Mouse (Mus musculus) layer of hippocampus, postnatal 36 days (tissue): Measurements from ENCODE around the gene Ptch1. TPM values are rescaled to one million over a fixed set of nuclear protein-coding genes. Genes with fewer than 3 reads are reported as not detected.

ENCODE experiments used
- DNase-seq, 2 experiments: peaks; one replicate each; pipeline ENCODE4 v3.0.0; 2022
- total RNA-seq, 2 experiments: library from RNA; stranded (reverse); gene quantifications; 2 replicates each; pipeline ENCODE4 v1.2.3; 2021

Gene Ptch1
- total RNA-seq, 2 experiments from 2014 or later: 41.0 to 49.1 TPM

DNA sequence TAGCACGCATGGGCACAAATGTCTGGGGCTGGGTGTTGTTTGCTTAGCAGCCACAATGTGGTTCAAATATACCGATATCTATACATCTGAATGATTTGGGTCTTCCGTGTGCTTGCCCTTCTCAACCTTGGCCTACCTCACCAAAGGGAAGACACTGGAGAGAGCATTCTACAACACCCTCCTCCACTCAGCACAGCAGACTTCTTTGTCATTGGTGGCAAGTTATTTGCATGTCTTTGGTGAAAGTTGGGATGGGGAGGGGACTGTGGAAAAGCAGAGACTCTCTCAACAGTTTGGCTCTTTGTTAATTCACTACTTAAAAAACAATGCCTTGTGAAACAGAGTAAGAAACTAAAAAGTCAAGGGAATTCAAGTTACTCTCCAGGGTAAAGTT is 43.0 kb downstream of the Ptch1 start:
- no peak for DNase-seq

DNA sequence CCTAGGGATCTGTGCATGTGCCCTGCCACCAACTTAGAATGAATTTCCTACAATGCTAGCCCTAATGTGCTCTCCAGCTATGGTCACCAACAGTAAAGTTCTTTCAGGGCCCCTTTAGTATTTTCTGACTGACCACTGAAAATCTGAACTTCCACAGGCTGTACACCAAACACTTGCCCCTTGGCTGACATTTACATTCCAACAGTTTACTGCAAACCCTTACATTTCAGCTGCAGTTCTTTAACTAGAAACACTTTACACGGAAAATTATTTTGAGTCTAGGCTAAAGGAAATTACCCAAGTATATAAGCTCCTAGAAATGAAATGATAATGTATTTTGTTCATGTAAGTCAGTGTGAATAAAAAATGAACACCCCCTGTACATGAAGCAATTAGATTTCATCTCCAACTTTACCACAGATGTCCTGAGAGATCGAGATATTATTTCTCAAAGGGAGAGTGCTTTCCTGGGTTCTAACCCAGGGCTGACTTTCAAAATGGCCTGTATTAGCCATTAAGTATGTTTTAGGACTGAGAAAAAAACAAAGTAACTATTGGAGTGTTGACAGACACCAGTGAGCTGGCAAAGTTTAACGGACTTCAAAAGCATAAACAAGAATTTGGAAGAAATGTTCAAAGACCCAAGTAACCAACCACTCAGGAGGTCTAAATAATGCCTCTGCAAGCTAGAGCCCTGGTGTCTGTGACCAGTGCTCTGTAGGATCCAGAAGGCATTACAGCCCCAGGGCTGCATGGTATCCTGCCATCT is 43.6 kb downstream of the Ptch1 start:
- DNase-seq: no peak

DNA sequence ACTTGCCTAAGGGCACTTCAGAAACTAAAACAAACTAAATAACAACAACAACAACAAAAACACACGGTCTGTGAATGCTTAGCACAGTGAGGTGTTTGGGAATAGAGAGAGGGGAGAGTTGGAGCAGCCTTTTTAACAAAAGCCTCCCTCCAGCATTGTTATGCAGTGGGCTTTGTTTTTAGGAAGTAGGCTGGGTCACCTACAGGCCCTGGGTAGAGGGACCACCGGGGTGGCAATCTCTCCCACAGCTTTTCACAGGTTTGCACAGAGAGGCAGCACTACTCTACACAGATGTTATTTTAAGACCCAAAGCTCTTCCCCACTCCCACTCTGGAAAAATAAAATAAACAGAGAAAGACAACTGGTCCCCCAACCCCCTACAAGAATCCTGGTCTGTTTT is 44.5 kb downstream of the Ptch1 start:
- DNase-seq: no peak

DNA sequence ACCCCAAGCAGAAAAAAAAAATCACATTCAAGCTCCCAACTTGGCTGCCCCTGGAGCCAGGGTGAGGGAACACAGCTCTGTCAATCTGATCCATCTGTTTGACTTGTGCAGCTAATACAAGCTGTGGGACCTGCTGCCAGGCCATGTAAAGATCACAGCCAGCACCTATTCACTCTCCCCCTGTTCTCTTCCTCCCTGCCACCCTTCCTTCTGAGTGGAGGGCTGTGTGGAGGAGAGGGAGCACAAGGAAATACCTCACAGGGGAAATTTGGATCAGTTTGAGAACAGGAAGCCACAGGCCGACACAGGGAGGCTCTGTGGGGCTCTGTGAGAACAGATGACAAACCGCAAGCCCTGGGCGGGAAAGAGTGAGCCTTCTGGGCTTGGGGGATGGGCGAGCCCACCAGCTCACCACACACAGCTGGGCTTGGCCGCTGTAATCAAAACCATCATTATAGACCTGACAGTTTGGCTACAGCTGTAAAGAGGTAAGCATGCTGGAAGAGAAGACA is 45.2 kb downstream of the Ptch1 start:
- no peak for DNase-seq

DNA sequence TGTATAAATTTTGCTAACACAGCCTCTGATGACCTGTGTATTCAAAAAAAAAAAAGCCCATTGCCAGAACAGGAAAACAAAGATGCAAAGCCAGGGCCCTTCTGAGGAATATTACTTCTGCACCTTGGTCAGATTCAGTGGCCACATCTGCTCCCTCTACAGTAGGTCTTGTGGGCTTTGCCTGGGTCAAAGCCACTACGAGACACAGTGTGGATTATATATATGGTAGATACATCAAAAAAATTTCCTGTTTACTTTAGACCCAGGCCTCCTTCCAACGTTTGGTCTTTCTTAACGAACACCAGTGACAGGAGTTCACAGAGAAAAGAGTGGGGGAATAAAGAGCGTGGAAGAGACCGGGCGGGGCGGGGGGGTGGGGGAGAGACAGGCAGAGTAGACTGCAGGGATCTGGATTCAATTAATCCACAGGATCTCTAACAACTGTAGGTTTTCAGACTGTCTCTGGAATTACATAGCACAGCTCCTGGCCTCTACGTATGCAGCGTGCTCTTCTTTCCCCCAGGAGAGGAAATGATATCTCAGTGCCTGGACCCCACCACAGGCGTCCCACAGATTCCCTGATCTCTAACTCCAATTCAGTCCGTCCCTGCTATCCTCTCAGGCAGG is 47.7 kb downstream of the Ptch1 start:
- DNase-seq: no peak

DNA sequence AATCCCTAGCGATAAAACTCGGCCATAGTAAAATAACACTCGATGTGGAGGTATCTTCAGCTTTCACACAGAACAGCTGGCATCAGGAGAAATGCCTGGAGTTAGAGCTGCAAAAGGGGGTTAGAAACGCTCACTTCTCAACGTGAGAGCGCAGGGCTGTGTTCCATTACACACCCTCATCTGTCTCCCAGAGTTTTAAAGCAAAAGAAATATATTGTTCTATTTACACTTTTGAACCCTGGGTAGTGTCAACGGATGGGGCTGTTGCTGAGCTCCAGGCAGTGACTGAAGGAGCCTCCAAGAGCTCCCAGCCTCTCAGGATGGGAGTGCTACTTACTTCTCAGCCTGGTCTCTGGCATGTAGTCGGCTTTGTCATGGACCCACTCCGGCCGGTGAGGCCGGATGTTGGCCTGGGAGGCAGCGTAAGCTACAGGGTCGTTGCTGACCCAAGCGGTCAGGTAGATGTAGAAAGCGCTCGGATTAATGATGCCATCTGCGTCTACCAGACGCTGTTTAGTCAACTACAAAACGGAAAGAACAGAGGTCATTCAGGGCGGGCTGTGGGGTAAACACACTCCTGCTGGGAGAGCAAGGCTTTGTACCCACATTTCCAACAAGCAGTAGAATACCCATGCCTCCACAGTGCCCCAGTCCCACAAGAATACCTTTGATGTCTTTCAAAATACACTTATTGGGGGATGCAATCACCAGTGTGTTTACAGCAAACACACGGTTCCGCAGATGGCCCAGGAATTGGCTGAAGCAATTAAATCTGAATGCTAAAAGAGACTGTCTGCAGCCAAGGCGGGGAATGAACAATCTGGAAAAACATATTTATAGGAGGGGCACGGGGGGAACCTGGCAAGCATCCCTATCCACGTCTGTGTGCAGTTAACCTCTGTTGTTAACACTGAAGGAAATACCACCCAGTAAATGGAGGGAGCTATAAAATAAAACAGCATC is 48.5 kb downstream of the Ptch1 start:
- peak; percentile 41 to 51 for DNase-seq

DNA sequence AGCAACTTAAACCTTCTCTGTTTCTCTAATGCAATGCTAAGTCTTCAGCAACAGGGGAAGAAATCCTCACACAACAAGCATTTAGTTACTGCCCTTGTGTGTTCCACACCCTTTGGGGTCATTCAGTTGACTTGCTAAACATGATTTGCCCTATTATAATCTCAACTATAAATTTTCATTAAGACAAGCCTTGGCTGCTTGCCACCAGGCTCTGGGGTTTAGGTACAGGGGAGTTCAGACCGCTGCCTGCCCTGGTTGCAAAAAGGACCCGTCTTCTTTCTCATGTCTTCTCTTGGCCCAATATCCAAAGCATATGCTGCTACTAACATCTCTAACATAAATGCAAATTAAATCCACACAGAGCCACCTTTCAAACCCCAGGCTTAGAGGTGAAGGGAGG is 49.3 kb downstream of the Ptch1 start:
- no peak for DNase-seq

DNA sequence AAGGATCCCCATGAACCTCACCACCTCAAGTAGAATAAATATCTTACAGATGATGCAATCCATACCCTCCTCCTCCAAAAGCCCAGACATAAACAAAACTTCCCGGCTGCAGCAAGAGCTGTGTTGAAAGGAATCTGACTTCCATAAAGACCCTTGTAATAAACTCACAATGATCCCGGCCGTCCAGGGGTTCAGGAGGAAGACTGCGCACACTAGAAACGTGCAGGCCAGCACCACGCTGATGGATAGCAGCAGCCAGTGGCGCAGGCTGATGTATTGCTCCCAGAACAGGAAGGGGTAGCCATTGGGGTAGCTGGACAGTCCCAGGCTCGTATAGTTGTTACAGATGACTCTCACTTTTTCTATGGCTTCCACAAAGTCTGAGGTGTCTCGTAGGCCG is 50.6 kb downstream of the Ptch1 start:
- DNase-seq: no peak

DNA sequence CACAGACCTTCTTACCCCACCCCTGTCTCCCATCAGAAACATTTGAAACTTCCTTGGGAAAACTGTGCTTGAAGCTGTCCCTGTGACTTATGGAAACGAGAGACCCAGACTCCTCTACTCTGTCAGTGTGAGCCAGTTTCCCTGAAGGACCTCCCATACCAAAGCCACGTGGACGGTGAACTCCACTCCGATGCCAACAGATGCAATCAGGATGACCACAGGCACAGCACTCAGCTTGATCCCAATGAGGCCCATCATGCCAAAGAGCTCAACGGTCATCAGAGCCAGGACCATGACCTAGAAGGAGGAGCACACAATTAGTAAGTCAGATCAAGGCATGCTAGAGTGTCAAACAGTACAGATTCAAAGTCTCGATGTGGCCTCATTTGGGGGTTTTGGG is 53.3 kb downstream of the Ptch1 start:
- no peak for DNase-seq

DNA sequence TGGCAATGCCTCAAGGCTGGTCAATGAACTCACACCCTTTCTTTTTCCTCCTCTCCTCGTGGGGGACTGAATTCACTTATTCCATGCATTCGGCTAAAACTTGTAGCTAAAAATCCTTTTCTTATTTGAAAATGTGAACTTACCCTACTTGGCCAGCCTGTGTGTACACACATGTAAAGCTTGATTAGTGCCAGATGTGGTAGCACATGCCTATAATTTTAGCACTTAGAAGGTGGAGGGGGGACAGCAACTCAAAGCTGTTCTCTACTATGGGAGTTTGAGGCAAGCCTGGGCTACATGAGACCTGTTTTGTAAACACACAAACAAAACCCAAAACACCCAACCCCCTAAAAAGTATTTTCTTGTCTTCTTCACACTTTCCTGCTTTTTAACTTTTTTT is 56.9 kb downstream of the Ptch1 start:
- no peak for DNase-seq

DNA sequence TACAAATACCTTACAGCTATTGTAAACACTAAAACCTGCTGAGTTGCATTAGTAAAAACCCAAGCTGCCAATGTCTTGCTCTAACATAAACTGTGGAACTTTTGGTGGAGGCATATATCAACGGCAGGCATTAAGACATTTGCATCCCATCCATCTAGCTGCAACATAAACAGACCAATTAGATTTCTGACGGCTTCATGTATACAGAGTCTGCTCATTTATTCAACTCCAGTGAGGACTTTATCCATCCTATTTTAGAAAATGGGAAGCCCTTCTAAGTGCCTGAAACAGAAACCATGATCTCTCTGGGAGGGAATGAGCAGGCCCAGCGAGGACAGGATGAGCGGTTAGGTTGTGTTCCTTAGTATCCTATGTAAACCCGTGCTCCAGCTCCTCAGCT is 57.9 kb downstream of the Ptch1 start:
- DNase-seq: no peak

DNA sequence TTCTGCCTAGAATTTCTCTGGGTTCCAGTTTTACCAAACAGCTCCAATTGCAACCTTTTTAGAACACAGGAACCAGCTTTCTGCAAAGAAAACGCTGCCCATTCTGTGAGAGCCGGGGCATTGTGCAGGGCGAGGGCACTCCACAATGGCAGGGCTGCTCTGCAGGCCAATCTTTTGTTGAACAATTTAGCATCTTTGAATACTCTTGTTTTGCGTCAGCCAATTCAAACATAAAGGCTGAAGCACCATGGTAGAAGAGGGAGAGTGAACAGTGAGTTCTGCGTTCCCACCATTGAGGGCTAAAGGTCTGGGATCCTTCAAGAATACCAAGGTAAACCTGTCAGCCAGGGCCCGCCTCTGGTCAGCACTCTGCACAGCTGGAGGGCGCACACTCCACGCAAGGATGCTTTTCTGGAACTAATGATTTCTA is 58.5 kb downstream of the Ptch1 start:
- DNase-seq: no peak

DNA sequence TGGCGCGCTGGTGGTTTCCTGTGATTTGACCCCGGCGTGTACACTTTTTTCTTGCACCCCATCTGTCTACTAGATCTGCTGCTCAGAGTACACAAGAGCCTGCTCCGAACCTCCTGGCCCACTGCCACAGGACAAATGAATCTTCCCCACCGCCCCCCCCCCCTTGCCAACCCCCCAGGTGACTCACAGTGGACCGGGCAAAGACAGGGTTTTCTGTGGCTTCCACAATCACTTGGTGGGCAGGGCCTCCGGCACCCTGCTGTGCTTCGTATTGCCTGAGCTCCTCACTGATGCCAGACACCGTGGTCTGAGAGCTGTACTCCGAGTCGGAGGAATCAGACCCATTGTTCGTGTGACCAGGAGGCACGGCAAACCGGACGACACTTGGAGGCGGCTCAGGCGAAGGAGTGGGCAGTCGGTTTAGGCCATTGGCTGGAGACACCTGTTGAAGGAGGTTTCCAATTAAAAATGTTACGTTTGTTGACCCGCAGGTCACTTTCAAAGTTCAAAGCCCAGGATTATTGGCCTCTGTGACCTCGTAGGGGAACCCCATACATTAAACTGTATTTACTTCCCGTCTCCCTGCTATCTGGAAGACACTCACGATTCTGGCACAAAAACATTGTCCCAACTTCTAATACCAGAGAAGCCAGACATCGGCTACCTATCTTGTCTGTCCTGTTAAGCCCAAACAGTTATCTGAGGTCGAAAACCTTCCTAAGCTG is 59.9 kb downstream of the Ptch1 start:
- DNase-seq: no peak

DNA sequence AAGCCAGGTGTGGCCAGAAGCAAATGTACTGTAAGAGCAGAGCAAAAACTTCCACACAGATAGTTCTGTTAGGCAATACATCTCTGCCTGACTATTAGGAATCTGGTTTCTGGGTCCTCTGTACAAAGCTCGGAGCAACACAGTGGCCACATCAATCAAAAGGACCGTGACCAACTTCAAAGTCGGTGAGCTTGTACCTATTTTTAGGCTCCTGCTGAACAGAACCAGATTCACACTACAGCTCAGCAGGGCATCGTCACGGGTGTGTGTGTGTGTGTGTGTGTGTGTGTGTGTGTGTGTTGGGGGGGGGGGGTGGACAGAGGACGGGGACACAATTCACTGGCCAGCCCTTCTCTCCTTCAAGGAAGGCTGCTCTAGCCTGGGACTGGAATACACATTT is 61.0 kb downstream of the Ptch1 start:
- DNase-seq: no peak

DNA sequence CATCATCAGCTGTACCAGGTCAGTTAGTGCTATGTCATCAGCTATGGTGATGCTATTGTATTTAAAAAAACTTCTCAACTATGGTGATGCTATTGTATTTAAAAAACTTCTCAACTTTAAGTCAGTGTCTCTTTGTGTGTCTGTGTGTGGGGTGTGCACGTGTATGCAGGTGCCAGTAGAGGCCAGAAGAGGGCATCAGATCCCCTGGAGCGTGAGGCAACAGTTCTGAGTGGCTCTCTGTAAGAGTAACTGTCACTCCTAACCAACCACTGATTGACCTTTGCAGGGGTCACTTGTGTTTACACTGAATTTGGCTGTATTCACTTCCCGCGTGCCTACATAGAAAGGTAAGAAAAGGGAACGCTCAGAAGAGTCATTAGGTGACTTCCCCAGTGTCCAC is 65.6 kb downstream of the Ptch1 start:
- no peak for DNase-seq

DNA sequence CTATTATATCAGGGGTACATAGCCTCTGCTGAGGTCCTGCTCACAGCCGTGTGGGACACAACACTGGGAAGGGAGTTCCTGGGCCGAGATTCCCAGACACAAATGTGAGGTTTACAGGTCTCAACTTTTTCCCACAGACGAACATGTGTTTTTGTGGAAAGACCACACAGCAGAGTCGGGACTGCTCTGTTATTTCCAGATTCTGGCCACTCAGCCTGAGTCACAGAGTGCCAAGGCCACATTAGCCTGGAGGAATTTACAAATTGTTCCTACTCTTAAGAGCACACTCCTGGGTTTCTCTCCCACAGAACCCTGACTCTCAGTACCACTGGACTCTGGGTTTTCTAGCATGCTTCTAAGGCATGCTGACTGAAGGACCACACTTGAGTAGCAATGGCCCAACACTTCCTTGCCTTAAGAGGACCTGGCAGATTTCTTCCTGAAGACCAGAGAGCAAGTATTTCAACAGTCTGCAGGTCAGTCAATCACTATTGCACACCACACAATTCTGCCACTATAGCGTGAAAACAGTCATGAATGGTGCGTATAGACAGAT is 66.3 kb downstream of the Ptch1 start:
- no peak for DNase-seq

DNA sequence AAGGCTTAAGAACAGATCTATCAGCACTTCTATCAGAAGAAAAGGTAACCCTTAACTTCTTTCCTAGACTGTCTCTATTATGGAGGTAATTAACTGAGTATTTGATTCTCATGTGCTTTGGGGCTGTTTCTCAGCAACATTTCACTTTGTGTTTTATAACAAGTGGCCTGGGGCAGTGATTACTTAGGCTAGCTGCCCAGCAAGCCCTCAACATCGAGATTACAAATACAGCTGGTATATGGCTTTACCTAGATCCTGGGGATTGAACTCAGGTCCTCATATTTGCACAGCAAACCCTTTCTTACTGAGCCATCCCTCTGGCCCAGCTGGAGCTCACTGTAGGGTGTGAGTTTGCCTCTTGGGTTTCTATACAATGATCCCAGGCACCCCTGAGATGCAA is 67.0 kb downstream of the Ptch1 start:
- no peak for DNase-seq

DNA sequence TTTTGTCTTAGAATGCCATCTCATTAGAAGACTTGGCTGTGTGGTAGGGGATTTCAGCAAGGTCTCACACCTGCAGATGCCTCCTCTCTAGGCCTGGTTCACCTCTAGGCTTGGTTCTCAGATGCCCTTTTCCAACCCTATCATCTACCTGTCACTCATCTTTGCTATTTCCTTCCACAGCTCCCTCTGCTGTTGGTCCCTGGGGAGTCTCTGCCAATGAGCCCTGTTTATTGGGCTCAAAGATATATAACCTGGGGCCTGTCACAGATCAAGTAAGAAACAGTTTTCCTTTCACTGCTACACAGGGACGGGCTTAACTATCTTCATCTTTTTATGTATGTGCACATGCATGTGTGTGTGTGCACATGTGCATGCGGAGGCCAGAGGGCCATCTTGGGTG is 71.0 kb downstream of the Ptch1 start:
- no peak for DNase-seq

DNA sequence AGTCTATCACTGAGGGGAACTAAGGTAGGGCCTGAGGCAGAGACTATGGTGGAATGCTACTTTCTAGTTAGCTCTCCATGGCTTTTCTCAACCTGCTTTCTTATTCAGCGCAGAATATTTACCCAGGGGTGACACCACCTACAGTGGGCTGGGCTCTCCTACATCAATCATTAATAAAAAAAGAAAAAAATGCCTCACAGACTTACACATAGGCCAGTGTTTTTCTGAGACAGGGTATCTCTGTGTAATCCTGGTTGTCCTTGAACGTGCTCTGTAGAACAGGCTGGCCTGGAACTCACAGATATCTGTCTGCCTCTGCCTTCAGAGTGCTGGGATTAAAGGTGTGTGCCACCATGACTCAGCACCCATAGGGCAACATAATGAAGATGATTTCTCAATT is 73.9 kb downstream of the Ptch1 start:
- DNase-seq: no peak

DNA sequence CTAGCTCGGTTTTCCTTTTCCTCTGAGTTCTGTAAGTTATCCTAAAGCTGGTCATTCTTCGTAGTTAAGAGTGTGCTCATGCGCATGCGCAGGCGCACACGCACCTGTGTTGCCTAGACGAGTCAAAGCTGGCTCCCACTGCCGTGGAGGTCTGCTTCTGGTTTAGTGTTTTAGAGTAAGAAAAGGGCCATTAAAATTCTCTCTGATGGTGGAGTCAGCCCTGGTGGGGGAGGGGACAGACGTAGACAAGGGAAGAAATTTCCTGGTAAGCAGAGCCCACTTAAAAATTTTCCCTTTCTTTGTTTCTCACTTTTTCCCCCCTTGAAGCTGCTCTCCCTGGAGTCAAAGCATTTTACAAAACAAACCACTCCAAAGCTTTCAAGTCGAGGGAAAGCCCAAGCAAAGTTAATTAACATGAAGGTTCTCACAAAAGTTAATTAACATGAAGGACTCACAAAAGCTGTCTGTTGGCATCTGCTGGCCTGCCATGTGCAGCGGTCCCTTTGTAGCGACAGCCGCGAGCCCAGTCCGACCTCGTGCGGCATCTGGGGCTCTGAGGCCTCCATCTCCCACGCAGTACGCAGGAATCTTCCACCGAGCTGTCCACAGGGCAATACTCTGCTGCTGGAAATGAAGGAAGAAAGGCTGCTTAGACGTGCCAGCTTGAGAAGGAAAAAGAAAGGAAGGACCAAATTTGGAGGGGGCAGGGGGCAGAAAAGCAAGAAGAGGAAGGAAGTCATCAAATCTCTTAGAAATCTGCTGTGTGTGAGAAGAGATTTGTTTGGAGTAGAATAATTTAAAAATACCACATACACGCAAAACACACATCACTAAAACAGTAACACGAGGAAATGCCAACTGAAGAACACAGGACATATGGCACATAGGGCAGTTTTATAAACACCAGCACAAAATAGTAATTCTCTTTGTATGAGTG is 76.5 kb downstream of the Ptch1 start, which contains the start of gene Fancc:
TSS of gene Fancc (minus strand) at position 633 of the 937 bp plus-strand sequence.
- DNase-seq: no peak

DNA sequence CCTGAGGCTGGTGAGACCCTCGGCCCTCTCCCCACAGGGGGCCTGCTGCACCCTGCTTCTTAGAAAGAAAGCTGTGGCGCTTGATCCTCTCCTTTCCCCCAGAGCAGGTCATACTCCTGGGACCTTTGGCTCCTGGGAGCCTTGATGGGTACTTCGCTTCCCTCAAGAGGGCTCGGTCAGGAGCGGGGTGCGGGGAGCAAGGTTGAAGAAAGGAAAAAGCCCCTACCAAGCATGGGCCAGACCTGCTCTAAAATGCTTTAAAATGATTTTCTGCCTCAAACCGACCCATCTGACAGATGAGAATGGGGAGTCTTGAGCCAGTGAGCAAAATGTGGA is 85.7 kb downstream of the Ptch1 start:
- DNase-seq: no peak
